Mouse (Mus musculus): Measurements from ENCODE around the gene Adamtsl1.

DNA sequence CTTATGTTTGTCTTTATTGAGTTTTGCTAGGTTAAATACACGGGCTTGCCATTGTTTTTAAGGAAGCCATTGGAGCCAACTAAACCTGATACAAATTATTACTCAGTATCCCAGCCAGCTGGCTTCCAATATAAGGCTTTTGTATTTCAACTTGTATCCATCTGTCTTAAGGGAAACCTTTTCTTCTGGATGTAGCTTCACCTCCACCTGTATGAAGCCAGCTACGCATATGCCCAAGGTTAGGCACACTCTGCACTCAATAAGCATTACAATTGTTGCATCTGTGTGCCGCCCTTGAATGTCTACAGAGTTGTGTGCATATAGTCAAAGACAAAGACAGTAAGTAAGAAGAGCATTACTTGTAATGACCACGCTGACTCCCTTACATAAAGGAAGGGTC, 835.4 kb downstream of the Adamtsl1 start:
- TF ChIP-seq CTCF (IDR thresholded peaks at IDR 0.05; ENCODE audit: control insufficient read depth, insufficient read depth, low read length) (no peak), POLR2A (IDR thresholded peaks at IDR 0.05; ENCODE audit: borderline replicate concordance, control insufficient read depth, low read depth, low read length) (no peak)

Data from bone marrow, adult 2 months (tissue).